Mouse (Mus musculus): ENCODE data around the gene Fstl3. TPM values are rescaled to one million over a fixed set of nuclear protein-coding genes. Genes with fewer than 3 reads are reported as not detected.

Gene Fstl3
- polyA plus RNA-seq, 1 experiment from 2014 or later, result 22.6 TPM

- Histone ChIP-seq H3K9me3 (replicated peaks; ENCODE audit: control insufficient read depth, low read length) (no peaks in the 10 kb centered on the region), H3K27ac (ENCODE audit: low read length) (no peak within 1 kb of the TSS), H3K36me3 (ENCODE audit: control insufficient read depth, insufficient read depth) (no peaks in the 10 kb centered on the region; the same call in 1 of the 2 replicates), H3K27me3 (ENCODE audit: control insufficient read depth, insufficient read depth, low read length) (no peaks in the 10 kb centered on the region), H3K4me3 (ENCODE audit: low read length) (no peak within 1 kb of the TSS), H3K4me2 (ENCODE audit: low read depth, low read length) (no peak within 1 kb of the TSS), H3K9ac (ENCODE audit: low read length) (no peak within 1 kb of the TSS), H3K4me1 (ENCODE audit: control insufficient read depth, insufficient read depth, low read length) (peaks cover 9% of the 10 kb centered on the region)
- 74% methylated on average over 11 of the region's 11 CpGs for WGBS
- ATAC-seq (replicated peaks; ENCODE audit: extremely low read depth, insufficient read depth, low FRiP score), result no peak
These were observed 43.7 kb downstream of the Fstl3 start, which contains the start of gene Misp for GRCm38 (mm10) chr10:79820782-79821181. TSS of gene Misp (plus strand) at chr10:79820989.

- H3K27ac ChIP-seq (ENCODE audit: low read length), result no peak overlapping the region
- H3K4me2 ChIP-seq (ENCODE audit: low read depth, low read length), result no peak overlapping the region
- no peak overlapping the region for H3K4me3 ChIP-seq (ENCODE audit: low read length)
- WGBS, result 85% methylated on average over 12 of the region's 12 CpGs
- no peak overlapping the region for H3K9ac ChIP-seq (ENCODE audit: low read length)
- no peaks in the 10 kb centered on the region for H3K9me3 ChIP-seq (replicated peaks; ENCODE audit: control insufficient read depth, low read length)
- no peak for ATAC-seq (replicated peaks; ENCODE audit: extremely low read depth, insufficient read depth, low FRiP score)
- no peaks in the 10 kb centered on the region for H3K27me3 ChIP-seq (ENCODE audit: control insufficient read depth, insufficient read depth, low read length)
- peaks cover 9% of the 10 kb centered on the region for H3K4me1 ChIP-seq (ENCODE audit: control insufficient read depth, insufficient read depth, low read length)
- no peaks in the 10 kb centered on the region; the same call in 1 of the 2 replicates for H3K36me3 ChIP-seq (ENCODE audit: control insufficient read depth, insufficient read depth)
These were observed 44.7 kb downstream of the Fstl3 start for GRCm38 (mm10) chr10:79821731-79822130.

- Histone ChIP-seq H3K27me3 (ENCODE audit: control insufficient read depth, insufficient read depth, low read length) (no peaks in the 10 kb centered on the region), H3K36me3 (ENCODE audit: control insufficient read depth, insufficient read depth) (no peaks in the 10 kb centered on the region; the same call in 1 of the 2 replicates), H3K9me3 (replicated peaks; ENCODE audit: control insufficient read depth, low read length) (no peaks in the 10 kb centered on the region), H3K4me1 (ENCODE audit: control insufficient read depth, insufficient read depth, low read length) (peaks cover 9% of the 10 kb centered on the region), H3K4me2 (ENCODE audit: low read depth, low read length) (no peak overlapping the region), H3K27ac (ENCODE audit: low read length) (no peak overlapping the region), H3K9ac (ENCODE audit: low read length) (no peak overlapping the region), H3K4me3 (ENCODE audit: low read length) (no peak overlapping the region)
- ATAC-seq (replicated peaks; ENCODE audit: extremely low read depth, insufficient read depth, low FRiP score), result no peak
- 48% methylated on average over 17 of the region's 17 CpGs for WGBS
These were observed 45.3 kb downstream of the Fstl3 start for GRCm38 (mm10) chr10:79822372-79822771.

- H3K36me3 ChIP-seq (ENCODE audit: control insufficient read depth, insufficient read depth), result no peaks in the 10 kb centered on the region; the same call in 1 of the 2 replicates
- H3K4me1 ChIP-seq (ENCODE audit: control insufficient read depth, insufficient read depth, low read length), result peaks cover 9% of the 10 kb centered on the region
- H3K4me3 ChIP-seq (ENCODE audit: low read length), result no peak overlapping the region
- 67% methylated on average over 6 of the region's 6 CpGs for WGBS
- no peaks in the 10 kb centered on the region for H3K27me3 ChIP-seq (ENCODE audit: control insufficient read depth, insufficient read depth, low read length)
- no peak for ATAC-seq (replicated peaks; ENCODE audit: extremely low read depth, insufficient read depth, low FRiP score)
- H3K27ac ChIP-seq (ENCODE audit: low read length), result no peak overlapping the region
- H3K4me2 ChIP-seq (ENCODE audit: low read depth, low read length), result no peak overlapping the region
- no peaks in the 10 kb centered on the region for H3K9me3 ChIP-seq (replicated peaks; ENCODE audit: control insufficient read depth, low read length)
- H3K9ac ChIP-seq (ENCODE audit: low read length), result no peak overlapping the region
These were observed 45.9 kb downstream of the Fstl3 start for GRCm38 (mm10) chr10:79823011-79823410.

- H3K9me3 ChIP-seq (replicated peaks; ENCODE audit: control insufficient read depth, low read length), result no peaks in the 10 kb centered on the region
- WGBS, result 37% methylated on average over 6 of the region's 6 CpGs
- ATAC-seq (replicated peaks; ENCODE audit: extremely low read depth, insufficient read depth, low FRiP score), result peak; percentile 34
- H3K4me3 ChIP-seq (ENCODE audit: low read length), result no peak overlapping the region; the same call in 1 of the 2 replicates
- peaks cover 9% of the 10 kb centered on the region for H3K4me1 ChIP-seq (ENCODE audit: control insufficient read depth, insufficient read depth, low read length)
- peak overlapping the region; percentile 62 for H3K27ac ChIP-seq (ENCODE audit: low read length)
- H3K27me3 ChIP-seq (ENCODE audit: control insufficient read depth, insufficient read depth, low read length), result no peaks in the 10 kb centered on the region
- peak overlapping the region; percentile 39; the same call in 1 of the 2 replicates for H3K9ac ChIP-seq (ENCODE audit: low read length)
- no peaks in the 10 kb centered on the region; the same call in 1 of the 2 replicates for H3K36me3 ChIP-seq (ENCODE audit: control insufficient read depth, insufficient read depth)
- H3K4me2 ChIP-seq (ENCODE audit: low read depth, low read length), result peak overlapping the region; percentile 28
These were observed 47.3 kb downstream of the Fstl3 start for GRCm38 (mm10) chr10:79824413-79824812.

GRCm38 (mm10) chr10:79831583-79831982 is 54.5 kb downstream of the Fstl3 start:
- Histone ChIP-seq H3K27me3 (ENCODE audit: control insufficient read depth, insufficient read depth, low read length) (no peaks in the 10 kb centered on the region), H3K27ac (ENCODE audit: low read length) (no peak overlapping the region), H3K4me3 (ENCODE audit: low read length) (no peak overlapping the region), H3K4me1 (ENCODE audit: control insufficient read depth, insufficient read depth, low read length) (no peaks in the 10 kb centered on the region), H3K9ac (ENCODE audit: low read length) (no peak overlapping the region), H3K36me3 (ENCODE audit: control insufficient read depth, insufficient read depth) (no peaks in the 10 kb centered on the region), H3K9me3 (replicated peaks; ENCODE audit: control insufficient read depth, low read length) (no peaks in the 10 kb centered on the region), H3K4me2 (ENCODE audit: low read depth, low read length) (no peak overlapping the region)
- ATAC-seq (replicated peaks; ENCODE audit: extremely low read depth, insufficient read depth, low FRiP score), result no peak
- WGBS, result 86% methylated on average over 3 of the region's 3 CpGs

Other genes with a start within 250 kb of the Fstl3 start
- gene Plpp2, start 243.5 kb upstream of the Fstl3 start, polyA plus RNA-seq (2015; fragmentation: Nextera tagmentation; extraction: Ambion mirVana), result 6.7 and 9.8 TPM in 2 replicates
- gene Mier2, start 222.1 kb upstream of the Fstl3 start, polyA plus RNA-seq (2015; fragmentation: Nextera tagmentation; extraction: Ambion mirVana), result 26.5 and 28.1 TPM in 2 replicates
- gene Theg, start 189.9 kb upstream of the Fstl3 start, polyA plus RNA-seq (2015; fragmentation: Nextera tagmentation; extraction: Ambion mirVana), result not detected in 2 replicates
- gene C2cd4c, start 163.2 kb upstream of the Fstl3 start, polyA plus RNA-seq (2015; fragmentation: Nextera tagmentation; extraction: Ambion mirVana), result 0.05 TPM in 1 of 2 replicates, not detected in the other
- gene Shc2, start 139.4 kb upstream of the Fstl3 start, polyA plus RNA-seq (2015; fragmentation: Nextera tagmentation; extraction: Ambion mirVana), result 2.0 and 2.6 TPM in 2 replicates
- gene Odf3l2, start 131.5 kb upstream of the Fstl3 start, polyA plus RNA-seq (2015; fragmentation: Nextera tagmentation; extraction: Ambion mirVana), result not detected in 2 replicates
- gene Madcam1, start 112.7 kb upstream of the Fstl3 start, polyA plus RNA-seq (2015; fragmentation: Nextera tagmentation; extraction: Ambion mirVana), result 1.4 and 1.8 TPM in 2 replicates
- 45.5 and 47.0 TPM in 2 replicates for gene Tpgs1, start 107.9 kb upstream of the Fstl3 start, polyA plus RNA-seq (2015; fragmentation: Nextera tagmentation; extraction: Ambion mirVana)
- gene Cdc34, start 95.1 kb upstream of the Fstl3 start, polyA plus RNA-seq (2015; fragmentation: Nextera tagmentation; extraction: Ambion mirVana), result 98.0 and 101 TPM in 2 replicates
- gene Gzmm, start 88.3 kb upstream of the Fstl3 start, polyA plus RNA-seq (2015; fragmentation: Nextera tagmentation; extraction: Ambion mirVana), result 1.1 and 1.3 TPM in 2 replicates
- gene Bsg, start 72.8 kb upstream of the Fstl3 start, polyA plus RNA-seq (2015; fragmentation: Nextera tagmentation; extraction: Ambion mirVana), result 1,046 and 1,072 TPM in 2 replicates
- not detected in 2 replicates for gene Hcn2, start 60.6 kb upstream of the Fstl3 start, polyA plus RNA-seq (2015; fragmentation: Nextera tagmentation; extraction: Ambion mirVana)
- 36.1 and 36.3 TPM in 2 replicates for gene Polrmt, start 30.7 kb upstream of the Fstl3 start, polyA plus RNA-seq (2015; fragmentation: Nextera tagmentation; extraction: Ambion mirVana)
- 0.13 TPM in 1 of 2 replicates, not detected in the other for gene Fgf22, start 22.2 kb upstream of the Fstl3 start, polyA plus RNA-seq (2015; fragmentation: Nextera tagmentation; extraction: Ambion mirVana)
- gene Rnf126, start 10.3 kb upstream of the Fstl3 start, polyA plus RNA-seq (2015; fragmentation: Nextera tagmentation; extraction: Ambion mirVana), result 56.0 and 57.4 TPM in 2 replicates
- 2.9 and 7.9 TPM in 2 replicates for gene Prss57, start 13.7 kb downstream of the Fstl3 start, polyA plus RNA-seq (2015; fragmentation: Nextera tagmentation; extraction: Ambion mirVana)
- 59.6 and 67.6 TPM in 2 replicates for gene Palm, start 16.3 kb downstream of the Fstl3 start, polyA plus RNA-seq (2015; fragmentation: Nextera tagmentation; extraction: Ambion mirVana)
- 1.8 and 1.9 TPM in 2 replicates for gene Misp, start 43.7 kb downstream of the Fstl3 start, polyA plus RNA-seq (2015; fragmentation: Nextera tagmentation; extraction: Ambion mirVana)
- gene Ptbp1, start 77.2 kb downstream of the Fstl3 start, polyA plus RNA-seq (2015; fragmentation: Nextera tagmentation; extraction: Ambion mirVana), result 125 and 146 TPM in 2 replicates
- 1.2 and 1.9 TPM in 2 replicates for gene Prtn3, start 97.2 kb downstream of the Fstl3 start, polyA plus RNA-seq (2015; fragmentation: Nextera tagmentation; extraction: Ambion mirVana)
- 9.1 and 9.8 TPM in 2 replicates for gene Plppr3, start 97.4 kb downstream of the Fstl3 start, polyA plus RNA-seq (2015; fragmentation: Nextera tagmentation; extraction: Ambion mirVana)
- gene Elane, start 109.0 kb downstream of the Fstl3 start, polyA plus RNA-seq (2015; fragmentation: Nextera tagmentation; extraction: Ambion mirVana), result 0.20 and 1.1 TPM in 2 replicates
- gene Cfd, start 113.6 kb downstream of the Fstl3 start, polyA plus RNA-seq (2015; fragmentation: Nextera tagmentation; extraction: Ambion mirVana), result not detected in 2 replicates
- gene Med16, start 131.7 kb downstream of the Fstl3 start, polyA plus RNA-seq (2015; fragmentation: Nextera tagmentation; extraction: Ambion mirVana), result 44.9 and 45.2 TPM in 2 replicates
- 2.4 and 13.2 TPM in 2 replicates for gene Gm26602, start 133.6 kb downstream of the Fstl3 start, polyA plus RNA-seq (2015; fragmentation: Nextera tagmentation; extraction: Ambion mirVana)
- 0.49 and 0.64 TPM in 2 replicates for gene Kiss1r, start 139.7 kb downstream of the Fstl3 start, polyA plus RNA-seq (2015; fragmentation: Nextera tagmentation; extraction: Ambion mirVana)
- gene R3hdm4, start 143.9 kb downstream of the Fstl3 start, polyA plus RNA-seq (2015; fragmentation: Nextera tagmentation; extraction: Ambion mirVana), result 112 and 114 TPM in 2 replicates
- 1.5 and 2.3 TPM in 2 replicates for gene Arid3a, start 149.8 kb downstream of the Fstl3 start, polyA plus RNA-seq (2015; fragmentation: Nextera tagmentation; extraction: Ambion mirVana)
- 69.6 TPM in 2 replicates for gene Wdr18, start 182.9 kb downstream of the Fstl3 start, polyA plus RNA-seq (2015; fragmentation: Nextera tagmentation; extraction: Ambion mirVana)
- gene Grin3b, start 193.4 kb downstream of the Fstl3 start, polyA plus RNA-seq (2015; fragmentation: Nextera tagmentation; extraction: Ambion mirVana), result 0.25 and 0.35 TPM in 2 replicates
- gene Tmem259, start 207.1 kb downstream of the Fstl3 start, polyA plus RNA-seq (2015; fragmentation: Nextera tagmentation; extraction: Ambion mirVana), result 10.6 and 13.5 TPM in 2 replicates
- gene Cnn2, start 211.3 kb downstream of the Fstl3 start, polyA plus RNA-seq (2015; fragmentation: Nextera tagmentation; extraction: Ambion mirVana), result 218 and 255 TPM in 2 replicates
- gene Abca7, start 219.2 kb downstream of the Fstl3 start, polyA plus RNA-seq (2015; fragmentation: Nextera tagmentation; extraction: Ambion mirVana), result 3.2 TPM in 2 replicates
- 10.9 and 17.7 TPM in 2 replicates for gene Arhgap45, start 239.4 kb downstream of the Fstl3 start, polyA plus RNA-seq (2015; fragmentation: Nextera tagmentation; extraction: Ambion mirVana)

Data from heart, embryonic 16.5 days (tissue).